Mouse (Mus musculus) E14TG2a.4 (cell line): ENCODE measurements around the gene Cstf2t.

Experiments
- CTCF ChIP-seq: conservative IDR thresholded peaks from 2 replicates; pipeline ENCODE4 v1.5.1; 2014; ENCODE audit warnings: low read length
- POU5F1 ChIP-seq: IDR thresholded peaks from 2 replicates; pipeline ENCODE4 v1.6.1; 2014; ENCODE audit warnings: low read length, borderline replicate concordance

- no peak for TF ChIP-seq CTCF
- no peak for TF ChIP-seq POU5F1
These were observed 53.7 kb downstream of the Cstf2t start for GRCm38 (mm10) chr19:31136316-31136715.
